Mouse (Mus musculus) forebrain, postnatal 0 days (tissue): ENCODE measurements around the gene Calm3. TPM values are rescaled to one million over a fixed set of nuclear protein-coding genes. Genes with fewer than 3 reads are reported as not detected.

ENCODE experiments used
- ATAC-seq: fragments of 200-750 bp; cut with Nextera tagmentation; 2 replicates; pipeline ENCODE4 v1.8.0; 2017; ENCODE audit warnings: mild to moderate bottlenecking, moderate library complexity
- DNase-seq: peaks from one replicate; pipeline ENCODE4 v3.0.0-alpha.2; 2015
- H3K27ac ChIP-seq: fragments of 300-500 bp; sonication (generic); 2 replicates; pipeline ENCODE4 v1.5.1; 2014; ENCODE audit warnings: low read depth, mild to moderate bottlenecking, antibody characterized with exemption, low read length, moderate library complexity, mixed read lengths
- H3K27me3 ChIP-seq: fragments of 300-500 bp; sonication (generic); 2 replicates; pipeline ENCODE4 v1.6.1; 2014; ENCODE audit warnings: mild to moderate bottlenecking, low read length, mixed read lengths; ENCODE audit not compliant: insufficient read depth
- H3K36me3 ChIP-seq: fragments of 300-500 bp; sonication (generic); 2 replicates; pipeline ENCODE4 v1.6.1; 2014; ENCODE audit warnings: mild to moderate bottlenecking, moderate library complexity; ENCODE audit not compliant: insufficient read depth
- H3K4me1 ChIP-seq: fragments of 300-500 bp; sonication (generic); 2 replicates; pipeline ENCODE4 v1.6.1; 2014; ENCODE audit warnings: antibody characterized with exemption; ENCODE audit not compliant: insufficient read depth
- H3K4me2 ChIP-seq: fragments of 300-500 bp; sonication (generic); 2 replicates; pipeline ENCODE4 v1.6.1; 2014; ENCODE audit warnings: low read depth, mild to moderate bottlenecking, moderate library complexity
- H3K4me3 ChIP-seq: fragments of 300-500 bp; sonication (generic); 2 replicates; pipeline ENCODE4 v1.5.1; 2014; ENCODE audit warnings: low read depth, low read length, mixed read lengths
- H3K9ac ChIP-seq: fragments of 300-500 bp; sonication (generic); 2 replicates; pipeline ENCODE4 v1.6.1; 2014; ENCODE audit warnings: mild to moderate bottlenecking
- H3K9me3 ChIP-seq: fragments of 300-500 bp; sonication (generic); 2 replicates; pipeline ENCODE4 v1.6.1; 2016; ENCODE audit warnings: low read length
- CTCF ChIP-seq: sonication (generic); IDR thresholded peaks from 2 replicates; pipeline ENCODE4 v1.5.1; 2016; ENCODE audit warnings: antibody characterized with exemption, control low read depth, low read depth
- WGBS: fragments of 180-500 bp; shearing (Covaris S2); extraction: QIAGEN DNeasy Blood & Tissue Kit; methylation state at CpG from one replicate; pipeline ENCODE4 v1.1.7; 2014; 5-methylcytosine and 5-hydroxymethylcytosine counted together
- polyA plus RNA-seq: library from polyadenylated mRNA; unstranded; fragments of >200 nt; fragmentation: Nextera tagmentation; extraction: Ambion mirVana; gene quantifications from 2 replicates; pipeline ENCODE4 v1.2.1, GENCODE M21; 2015
- total RNA-seq: library from RNA; depleted of rRNA; stranded (reverse); fragments of >200 nt; gene quantifications from 2 replicates; pipeline ENCODE4 v1.2.3, GENCODE M21; 2014

The Calm3 gene
- total and polyA plus RNA-seq, 2 experiments from 2014 or later = 403 to 1,323 TPM

- Histone ChIP-seq H3K27ac (no peak overlapping the region), H3K4me2 (no peak overlapping the region)
Measured at GRCm38 (mm10) chr7:16890536-16890935, 33.4 kb downstream of the Calm3 start.

GRCm38 (mm10) chr7:16885905-16886304 lies 38.0 kb downstream of the Calm3 start:
- H3K4me1 ChIP-seq = no peaks in the 10 kb centered on the region
- no peaks in the 10 kb centered on the region for H3K9me3 ChIP-seq
- peak; percentile 7; the same call in 1 of the 2 replicates for ATAC-seq
- H3K27me3 ChIP-seq = peaks cover 14% of the 10 kb centered on the region
- H3K27ac ChIP-seq = no peak overlapping the region
- WGBS = 50% methylated on average over 56 of the region's 59 CpGs
- peak overlapping the region; percentile 32; the same call in 1 of the 2 replicates for H3K4me2 ChIP-seq
- DNase-seq = no peak
- TF ChIP-seq CTCF = no peak
- peak overlapping the region; percentile 30; the same call in 1 of the 2 replicates for H3K4me3 ChIP-seq
- H3K36me3 ChIP-seq = peaks cover 25% of the 10 kb centered on the region
- H3K9ac ChIP-seq = no peak overlapping the region

More at GRCm38 (mm10) chr7:16890536-16890935, 33.4 kb downstream of the Calm3 start:
- no peak for TF ChIP-seq CTCF
- Histone ChIP-seq H3K4me3 (no peak overlapping the region), H3K9me3 (no peaks in the 10 kb centered on the region), H3K4me1 (peaks cover 6% of the 10 kb centered on the region; the same call in 1 of the 2 replicates), H3K36me3 (peaks cover 14% of the 10 kb centered on the region), H3K27me3 (peaks cover 10% of the 10 kb centered on the region), H3K9ac (no peak overlapping the region)
- ATAC-seq (no peak), DNase-seq (no peak)
- 50% methylated on average over 6 of the region's 6 CpGs for WGBS

DNA sequence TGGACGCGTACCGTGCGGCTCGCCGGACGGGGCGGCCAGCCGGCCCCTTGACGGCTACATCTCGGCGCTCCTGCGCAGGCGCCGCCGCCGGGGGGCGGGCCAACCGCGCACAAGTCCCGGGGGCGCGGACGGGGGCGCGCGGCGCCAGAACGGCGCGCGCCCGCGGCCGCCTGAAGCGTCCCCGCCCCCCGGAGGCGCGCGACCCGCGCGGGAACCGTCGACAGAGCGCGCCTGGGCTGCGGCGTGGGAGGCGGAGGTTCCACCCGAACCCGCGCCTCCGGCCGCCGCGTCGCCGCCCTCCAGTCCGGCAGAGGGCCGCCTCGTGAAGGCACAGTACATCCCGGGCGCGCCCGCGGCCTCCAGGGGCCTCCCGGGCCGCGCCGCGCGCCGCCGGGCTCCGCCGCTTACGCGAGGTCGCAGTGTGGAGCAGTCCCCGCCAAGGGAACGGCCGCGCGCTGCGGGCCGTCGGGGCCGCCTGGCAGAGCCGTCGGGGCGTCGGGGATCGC lies 38.6 kb downstream of the Calm3 start:
- H3K4me2 ChIP-seq = peak overlapping the region; percentile 32

DNA sequence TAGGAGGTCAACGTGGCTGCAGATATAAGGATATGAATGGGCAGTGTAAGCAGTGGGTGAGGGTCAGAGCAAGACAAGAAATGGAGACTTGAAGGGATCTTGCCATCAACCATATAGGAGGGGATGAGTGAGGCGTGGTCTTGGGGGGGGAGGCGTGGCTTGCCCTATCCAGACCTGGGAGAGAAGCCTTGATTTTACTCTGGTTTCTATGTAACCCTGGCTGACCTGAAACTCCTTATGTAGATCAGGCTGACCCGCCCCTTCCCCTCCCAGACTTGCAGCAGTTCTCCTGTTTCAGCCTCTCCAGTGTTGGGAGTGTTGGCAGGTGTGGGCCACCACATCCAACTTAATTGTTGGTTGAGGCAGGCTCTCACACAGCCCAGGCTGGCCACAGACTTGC lies 39.6 kb downstream of the Calm3 start:
- Histone ChIP-seq H3K36me3 (peaks cover 25% of the 10 kb centered on the region), H3K27ac (no peak overlapping the region), H3K4me3 (no peak overlapping the region), H3K9me3 (no peaks in the 10 kb centered on the region), H3K4me1 (no peaks in the 10 kb centered on the region), H3K9ac (no peak overlapping the region), H3K27me3 (peaks cover 14% of the 10 kb centered on the region), H3K4me2 (no peak overlapping the region)
- ATAC-seq = no peak
- TF ChIP-seq CTCF = no peak
- no peak for DNase-seq
- 75% methylated on average over 4 of the region's 4 CpGs for WGBS

More for the DNA sequence above, 38.6 kb downstream of the Calm3 start:
- ATAC-seq = peak; percentile 53; the same call in 1 of the 2 replicates
- Histone ChIP-seq H3K27ac (no peak overlapping the region), H3K4me1 (no peaks in the 10 kb centered on the region), H3K27me3 (peaks cover 14% of the 10 kb centered on the region), H3K4me3 (peak overlapping the region; percentile 30), H3K9me3 (no peaks in the 10 kb centered on the region), H3K36me3 (peaks cover 25% of the 10 kb centered on the region), H3K9ac (no peak overlapping the region)
- peak; percentile 68 for DNase-seq
- WGBS = 16% methylated on average over 83 of the region's 95 CpGs
- TF ChIP-seq CTCF = no peak

DNA sequence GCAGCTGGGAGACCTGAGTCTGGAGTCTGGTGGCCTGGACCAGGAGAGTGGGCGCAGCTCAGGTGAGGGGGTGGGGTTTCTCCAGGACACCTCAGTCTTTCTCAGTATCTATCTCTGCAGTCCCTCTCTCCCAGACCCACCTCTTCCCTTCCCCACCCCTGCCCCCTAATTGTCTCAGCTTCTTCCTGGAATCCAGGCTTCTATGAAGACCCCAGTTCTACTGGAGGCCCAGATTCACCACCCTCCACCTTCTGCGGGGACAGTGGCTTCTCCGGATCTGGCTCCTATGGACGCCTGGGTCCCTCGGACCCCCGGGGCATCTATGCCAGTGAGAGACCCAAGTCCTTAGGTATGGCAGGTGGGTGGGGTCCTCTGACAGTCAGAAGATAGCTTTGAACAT lies 40.8 kb downstream of the Calm3 start:
- Histone ChIP-seq H3K4me2 (no peak overlapping the region), H3K4me1 (no peaks in the 10 kb centered on the region), H3K4me3 (no peak overlapping the region), H3K27me3 (peaks cover 14% of the 10 kb centered on the region), H3K9ac (no peak overlapping the region), H3K36me3 (peaks cover 25% of the 10 kb centered on the region), H3K9me3 (no peaks in the 10 kb centered on the region), H3K27ac (no peak overlapping the region)
- ATAC-seq (no peak), DNase-seq (no peak)
- 92% methylated on average over 6 of the region's 6 CpGs for WGBS
- TF ChIP-seq CTCF = no peak

DNA sequence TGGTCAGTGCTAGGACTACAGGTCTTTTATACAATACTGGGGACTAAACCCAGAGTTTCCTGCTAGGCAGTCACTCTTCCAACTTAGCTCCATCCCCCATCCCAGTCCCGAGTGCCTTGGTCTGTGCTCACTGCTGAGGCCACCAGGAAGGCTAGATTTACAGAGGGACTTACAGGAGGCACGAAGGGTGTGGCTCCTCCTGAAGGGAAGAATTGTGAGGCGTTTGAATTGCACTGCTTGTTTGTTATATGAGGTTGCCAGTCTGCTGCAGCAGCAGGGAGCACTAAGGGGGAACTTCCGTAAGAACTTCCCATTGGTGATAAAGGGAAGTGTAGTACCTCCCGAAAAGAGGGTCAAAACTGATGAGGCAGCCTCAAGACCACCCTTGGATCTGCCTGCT lies 43.3 kb downstream of the Calm3 start:
- Histone ChIP-seq H3K4me1 (peaks cover 7% of the 10 kb centered on the region; the same call in 1 of the 2 replicates), H3K9ac (no peak overlapping the region), H3K27me3 (peaks cover 14% of the 10 kb centered on the region), H3K9me3 (no peaks in the 10 kb centered on the region), H3K36me3 (peaks cover 12% of the 10 kb centered on the region; the same call in 1 of the 2 replicates), H3K27ac (no peak overlapping the region), H3K4me3 (no peak overlapping the region), H3K4me2 (no peak overlapping the region)
- WGBS = 24% methylated on average over 5 of the region's 5 CpGs
- DNase-seq (no peak), ATAC-seq (no peak)
- no peak for TF ChIP-seq CTCF

DNA sequence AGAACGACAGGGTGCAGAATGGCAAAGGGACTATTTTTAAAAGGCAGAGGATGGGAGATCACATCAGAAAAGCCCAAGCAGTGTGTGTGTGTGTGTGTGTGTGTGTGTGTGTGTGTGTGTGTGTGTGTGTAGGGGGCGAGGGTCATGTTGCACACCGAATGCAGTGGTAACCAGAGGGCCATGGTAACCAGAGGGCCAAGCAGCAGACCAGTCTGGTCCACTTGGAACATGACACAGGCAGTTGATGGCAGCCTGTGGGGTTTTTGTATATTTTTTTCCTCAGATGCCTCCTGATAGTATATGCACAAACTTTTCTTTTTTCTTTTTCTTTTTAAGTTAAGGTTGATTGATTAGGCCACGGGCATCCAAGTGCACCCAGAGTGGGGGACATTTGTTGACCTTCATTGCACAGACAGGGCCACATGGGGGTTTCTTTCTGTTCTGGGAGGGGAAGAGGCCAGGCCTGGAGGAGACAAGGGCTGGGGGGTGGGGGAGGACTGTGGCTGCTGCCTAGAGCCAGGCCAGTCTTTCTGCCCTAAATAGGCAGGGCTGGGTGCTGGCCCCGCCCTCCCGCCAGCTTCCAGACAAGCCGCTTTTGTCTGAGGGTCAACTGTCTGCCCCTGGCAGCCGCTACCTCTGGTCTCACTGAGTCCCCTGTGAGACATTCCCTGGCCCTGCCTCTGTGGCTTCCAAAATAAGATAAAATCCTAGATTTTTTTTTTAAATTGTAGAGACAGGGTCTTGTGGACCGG lies 43.9 kb downstream of the Calm3 start:
- H3K36me3 ChIP-seq = peaks cover 10% of the 10 kb centered on the region; the same call in 1 of the 2 replicates

More for the DNA sequence above, 43.9 kb downstream of the Calm3 start:
- DNase-seq (no peak), ATAC-seq (no peak)
- 23% methylated on average over 9 of the region's 9 CpGs for WGBS
- 0 out of 2 replicates have a peak overlapping the region, but pooled peaks have one; percentile 22 for H3K9ac ChIP-seq
- peaks cover 14% of the 10 kb centered on the region for H3K27me3 ChIP-seq
- H3K9me3 ChIP-seq = no peaks in the 10 kb centered on the region
- TF ChIP-seq CTCF = no peak
- H3K4me3 ChIP-seq = no peak overlapping the region
- peaks cover 7% of the 10 kb centered on the region; the same call in 1 of the 2 replicates for H3K4me1 ChIP-seq
- no peak overlapping the region for H3K27ac ChIP-seq
- no peak overlapping the region for H3K4me2 ChIP-seq
